Mouse (Mus musculus): Measurements from ENCODE around the gene Acaca. TPM values are rescaled to one million over a fixed set of nuclear protein-coding genes. Genes with fewer than 3 reads are reported as not detected.

Acaca gene
- polyA plus RNA-seq, 1 experiment from 2014 or later = 32.6 TPM

GRCm38 (mm10) chr11:84410383-84410782 lies 280.9 kb downstream of the Acaca start:
- Histone ChIP-seq H3K27ac (ENCODE audit: low read depth, low read length) (no peak overlapping the region), H3K27me3 (ENCODE audit: control insufficient read depth, insufficient read depth, low read length) (no peaks in the 10 kb centered on the region), H3K4me1 (ENCODE audit: control insufficient read depth, insufficient read depth, low read length) (peaks cover 7% of the 10 kb centered on the region), H3K4me3 (ENCODE audit: low read depth, low read length) (no peak overlapping the region), H3K9ac (ENCODE audit: low read length) (no peak overlapping the region), H3K4me2 (no peak overlapping the region), H3K36me3 (ENCODE audit: control insufficient read depth, insufficient read depth, low read length) (no peaks in the 10 kb centered on the region), H3K9me3 (ENCODE audit: control insufficient read depth, low read length) (0 out of 2 replicates have a peak, but pooled peaks cover 3% of the 10 kb centered on the region)
- ATAC-seq (ENCODE audit: low FRiP score) (no peak), DNase-seq (ENCODE audit: low spot score, missing footprints) (no peak)
- whole genome bisulfite sequencing = 75% methylated on average over 4 of the region's 4 CpGs

- no peaks in the 10 kb centered on the region for H3K36me3 ChIP-seq (ENCODE audit: control insufficient read depth, insufficient read depth, low read length)
- no peak for ATAC-seq (ENCODE audit: low FRiP score)
- 74% methylated on average over 7 of the region's 7 CpGs for WGBS
Observed at GRCm38 (mm10) chr11:84410879-84411641, 281.6 kb downstream of the Acaca start.

GRCm38 (mm10) chr11:84411642-84412018 lies 282.2 kb downstream of the Acaca start:
- 0 out of 2 replicates have a peak, but pooled peaks cover under 1% of the 10 kb centered on the region for H3K9me3 ChIP-seq (ENCODE audit: control insufficient read depth, low read length)
- no peak overlapping the region for H3K9ac ChIP-seq (ENCODE audit: low read length)
- H3K4me2 ChIP-seq = no peak overlapping the region
- no peak overlapping the region for H3K27ac ChIP-seq (ENCODE audit: low read depth, low read length)
- peaks cover 7% of the 10 kb centered on the region for H3K4me1 ChIP-seq (ENCODE audit: control insufficient read depth, insufficient read depth, low read length)
- H3K4me3 ChIP-seq (ENCODE audit: low read depth, low read length) = no peak overlapping the region
- no peaks in the 10 kb centered on the region for H3K27me3 ChIP-seq (ENCODE audit: control insufficient read depth, insufficient read depth, low read length)
- no peaks in the 10 kb centered on the region for H3K36me3 ChIP-seq (ENCODE audit: control insufficient read depth, insufficient read depth, low read length)
- DNase-seq (ENCODE audit: low spot score, missing footprints) (no peak), ATAC-seq (ENCODE audit: low FRiP score) (no peak)
- WGBS = 74% methylated on average over 7 of the region's 7 CpGs

More at GRCm38 (mm10) chr11:84410879-84411641, 281.6 kb downstream of the Acaca start:
- H3K4me2 ChIP-seq = no peak overlapping the region
- DNase-seq (ENCODE audit: low spot score, missing footprints) = peak; percentile 77
- 0 out of 2 replicates have a peak, but pooled peaks cover 3% of the 10 kb centered on the region for H3K9me3 ChIP-seq (ENCODE audit: control insufficient read depth, low read length)
- no peak overlapping the region for H3K27ac ChIP-seq (ENCODE audit: low read depth, low read length)
- no peak overlapping the region for H3K4me3 ChIP-seq (ENCODE audit: low read depth, low read length)
- H3K9ac ChIP-seq (ENCODE audit: low read length) = no peak overlapping the region
- H3K27me3 ChIP-seq (ENCODE audit: control insufficient read depth, insufficient read depth, low read length) = no peaks in the 10 kb centered on the region
- peaks cover 7% of the 10 kb centered on the region for H3K4me1 ChIP-seq (ENCODE audit: control insufficient read depth, insufficient read depth, low read length)

- no peak overlapping the region for H3K4me2 ChIP-seq
- H3K9ac ChIP-seq (ENCODE audit: low read length) = no peak overlapping the region
- no peaks in the 10 kb centered on the region for H3K9me3 ChIP-seq (ENCODE audit: control insufficient read depth, low read length)
- H3K4me1 ChIP-seq (ENCODE audit: control insufficient read depth, insufficient read depth, low read length) = peaks cover 7% of the 10 kb centered on the region
- no peak overlapping the region for H3K4me3 ChIP-seq (ENCODE audit: low read depth, low read length)
- H3K36me3 ChIP-seq (ENCODE audit: control insufficient read depth, insufficient read depth, low read length) = no peaks in the 10 kb centered on the region
- DNase-seq (ENCODE audit: low spot score, missing footprints) = no peak
- 74% methylated on average over 12 of the region's 12 CpGs for WGBS
- no peak for ATAC-seq (ENCODE audit: low FRiP score)
- no peaks in the 10 kb centered on the region for H3K27me3 ChIP-seq (ENCODE audit: control insufficient read depth, insufficient read depth, low read length)
- H3K27ac ChIP-seq (ENCODE audit: low read depth, low read length) = no peak overlapping the region
Observed at GRCm38 (mm10) chr11:84412201-84412934, 282.9 kb downstream of the Acaca start.

GRCm38 (mm10) chr11:84413111-84413510 lies 283.6 kb downstream of the Acaca start:
- no peak overlapping the region for H3K9ac ChIP-seq (ENCODE audit: low read length)
- DNase-seq (ENCODE audit: low spot score, missing footprints) (no peak), ATAC-seq (ENCODE audit: low FRiP score) (no peak)
- H3K4me3 ChIP-seq (ENCODE audit: low read depth, low read length) = no peak overlapping the region
- H3K9me3 ChIP-seq (ENCODE audit: control insufficient read depth, low read length) = no peaks in the 10 kb centered on the region
- no peaks in the 10 kb centered on the region for H3K36me3 ChIP-seq (ENCODE audit: control insufficient read depth, insufficient read depth, low read length)
- H3K4me1 ChIP-seq (ENCODE audit: control insufficient read depth, insufficient read depth, low read length) = peaks cover 7% of the 10 kb centered on the region
- H3K27me3 ChIP-seq (ENCODE audit: control insufficient read depth, insufficient read depth, low read length) = no peaks in the 10 kb centered on the region
- H3K27ac ChIP-seq (ENCODE audit: low read depth, low read length) = no peak overlapping the region
- 58% methylated on average over 6 of the region's 6 CpGs for WGBS
- H3K4me2 ChIP-seq = no peak overlapping the region

- H3K27ac ChIP-seq (ENCODE audit: low read depth, low read length) = no peak overlapping the region
- no peaks in the 10 kb centered on the region for H3K9me3 ChIP-seq (ENCODE audit: control insufficient read depth, low read length)
- no peaks in the 10 kb centered on the region for H3K27me3 ChIP-seq (ENCODE audit: control insufficient read depth, insufficient read depth, low read length)
- ATAC-seq (ENCODE audit: low FRiP score) (no peak), DNase-seq (ENCODE audit: low spot score, missing footprints) (no peak)
- no peak overlapping the region for H3K4me2 ChIP-seq
- 92% methylated on average over 6 of the region's 6 CpGs for WGBS
- H3K4me1 ChIP-seq (ENCODE audit: control insufficient read depth, insufficient read depth, low read length) = peaks cover 2% of the 10 kb centered on the region
- H3K9ac ChIP-seq (ENCODE audit: low read length) = no peak overlapping the region
- no peaks in the 10 kb centered on the region for H3K36me3 ChIP-seq (ENCODE audit: control insufficient read depth, insufficient read depth, low read length)
- no peak overlapping the region for H3K4me3 ChIP-seq (ENCODE audit: low read depth, low read length)
Observed at GRCm38 (mm10) chr11:84420779-84421178, 291.3 kb downstream of the Acaca start.

GRCm38 (mm10) chr11:84425736-84426632 lies 296.5 kb downstream of the Acaca start:
- no peak overlapping the region for H3K27ac ChIP-seq (ENCODE audit: low read depth, low read length)
- no peak overlapping the region for H3K4me2 ChIP-seq
- H3K36me3 ChIP-seq (ENCODE audit: control insufficient read depth, insufficient read depth, low read length) = no peaks in the 10 kb centered on the region
- DNase-seq (ENCODE audit: low spot score, missing footprints) = peak; percentile 79
- 0 out of 2 replicates have a peak, but pooled peaks have one; percentile 44 for ATAC-seq (ENCODE audit: low FRiP score)
- H3K27me3 ChIP-seq (ENCODE audit: control insufficient read depth, insufficient read depth, low read length) = no peaks in the 10 kb centered on the region
- WGBS = 57% methylated on average over 13 of the region's 13 CpGs
- peaks cover 6% of the 10 kb centered on the region for H3K4me1 ChIP-seq (ENCODE audit: control insufficient read depth, insufficient read depth, low read length)
- no peak overlapping the region for H3K4me3 ChIP-seq (ENCODE audit: low read depth, low read length)
- no peak overlapping the region for H3K9ac ChIP-seq (ENCODE audit: low read length)
- no peaks in the 10 kb centered on the region for H3K9me3 ChIP-seq (ENCODE audit: control insufficient read depth, low read length)

DNA sequence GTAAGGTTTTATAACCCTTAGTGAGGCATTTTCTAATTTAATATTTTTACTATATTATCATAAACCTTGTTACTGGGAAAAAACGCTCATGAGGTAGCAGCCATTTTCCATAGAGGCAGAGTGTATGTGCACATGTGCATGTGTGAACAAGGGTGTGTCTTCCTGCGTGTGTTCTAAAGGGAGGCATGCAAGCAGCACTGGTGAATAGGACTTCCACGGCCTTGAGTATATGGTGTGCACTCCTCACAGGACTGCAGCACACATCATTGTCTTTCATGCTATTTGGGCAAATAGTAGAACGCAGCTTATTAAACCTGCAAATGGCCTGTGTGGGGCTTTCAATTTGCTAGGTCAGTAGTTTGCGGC lies 297.1 kb downstream of the Acaca start:
- Histone ChIP-seq H3K4me3 (ENCODE audit: low read depth, low read length) (no peak overlapping the region), H3K36me3 (ENCODE audit: control insufficient read depth, insufficient read depth, low read length) (no peaks in the 10 kb centered on the region), H3K4me1 (ENCODE audit: control insufficient read depth, insufficient read depth, low read length) (peaks cover 9% of the 10 kb centered on the region), H3K9me3 (ENCODE audit: control insufficient read depth, low read length) (no peaks in the 10 kb centered on the region), H3K27ac (ENCODE audit: low read depth, low read length) (no peak overlapping the region), H3K9ac (ENCODE audit: low read length) (no peak overlapping the region), H3K4me2 (no peak overlapping the region), H3K27me3 (ENCODE audit: control insufficient read depth, insufficient read depth, low read length) (no peaks in the 10 kb centered on the region)
- DNase-seq (ENCODE audit: low spot score, missing footprints) = peak; percentile 28
- ATAC-seq (ENCODE audit: low FRiP score) = no peak
- WGBS = 89% methylated on average over 5 of the region's 5 CpGs
